Mouse (Mus musculus): ENCODE data around the gene Smim1.

DNA sequence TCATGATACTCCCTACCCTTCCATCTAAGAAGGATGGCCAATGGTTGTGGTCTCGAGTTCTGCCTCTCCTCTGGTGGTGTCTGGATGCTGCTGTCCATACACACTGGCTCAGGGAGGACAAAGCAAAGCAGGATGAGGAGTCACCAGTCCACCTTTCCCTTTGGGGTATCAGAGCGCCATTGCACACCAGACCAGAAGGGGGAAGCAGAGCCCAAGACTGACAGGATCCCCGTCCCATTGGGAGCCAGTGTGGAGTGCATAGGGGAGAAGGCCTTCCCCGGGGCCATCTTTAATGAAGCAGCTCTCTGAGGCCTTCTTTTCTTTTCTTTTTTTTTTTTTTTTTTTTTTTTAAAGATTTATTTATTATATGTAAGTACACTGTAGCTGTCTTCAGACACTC is 27.0 kb upstream of the Smim1 start:
- TF ChIP-seq POLR2A (IDR thresholded peaks at IDR 0.05; ENCODE audit: extremely low read depth, insufficient read depth, low read length): no peak
- peak; percentile 36 for TF ChIP-seq CTCF (IDR thresholded peaks at IDR 0.05; ENCODE audit: low read depth, low read length)

Data from liver, adult 2 months (tissue).